Mouse (Mus musculus) stomach, embryonic 16.5 days (tissue): ENCODE results near the gene Ildr2. TPM values are rescaled to one million over a fixed set of nuclear protein-coding genes. Genes with fewer than 3 reads are reported as not detected.
A peak's percentile ranks its signal among the peaks of the same experiment; 100 is the strongest.

Experiments used
- ATAC-seq: fragments of 200-750 bp; cut with Nextera tagmentation; 2 replicates; pipeline ENCODE4 v1.8.0; 2017; ENCODE audit warnings: moderate number of reproducible peaks, moderate TSS enrichment; ENCODE audit not compliant: insufficient read depth, low FRiP score
- H3K27ac ChIP-seq: fragments of 300-500 bp; sonication (generic); 2 replicates; pipeline ENCODE4 v1.5.1; 2014; ENCODE audit warnings: low read length
- H3K27me3 ChIP-seq: fragments of 300-500 bp; sonication (generic); 2 replicates; pipeline ENCODE4 v1.6.1; 2014; ENCODE audit warnings: low read length, control low read depth, mixed read lengths; ENCODE audit not compliant: control insufficient read depth, insufficient read depth
- H3K36me3 ChIP-seq: fragments of 300-500 bp; sonication (generic); 2 replicates; pipeline ENCODE4 v1.6.1; 2014; ENCODE audit warnings: low read length; ENCODE audit not compliant: control insufficient read depth, insufficient read depth
- H3K4me1 ChIP-seq: fragments of 300-500 bp; sonication (generic); 2 replicates; pipeline ENCODE4 v1.6.1; 2014; ENCODE audit warnings: low read length, control low read depth, mixed read lengths; ENCODE audit not compliant: control insufficient read depth, insufficient read depth
- H3K4me2 ChIP-seq: fragments of 300-500 bp; sonication (generic); 2 replicates; pipeline ENCODE4 v1.6.1; 2014; ENCODE audit warnings: low read depth, low read length, mixed read lengths
- H3K4me3 ChIP-seq: fragments of 300-500 bp; sonication (generic); replicated peaks from 2 replicates; pipeline ENCODE4 v1.5.1; 2014; ENCODE audit warnings: mild to moderate bottlenecking, low read length
- H3K9ac ChIP-seq: fragments of 300-500 bp; sonication (generic); 2 replicates; pipeline ENCODE4 v1.6.1; 2014; ENCODE audit warnings: low read length
- H3K9me3 ChIP-seq: fragments of 300-500 bp; sonication (generic); replicated peaks from 2 replicates; pipeline ENCODE4 v1.6.1; 2016; ENCODE audit warnings: low read length, control low read depth; ENCODE audit not compliant: control insufficient read depth
- WGBS: fragments of 180-500 bp; shearing (Covaris S2); extraction: QIAGEN DNeasy Blood & Tissue Kit; methylation state at CpG from one replicate; pipeline ENCODE4 v1.1.7; 2014; 5-methylcytosine and 5-hydroxymethylcytosine counted together
- polyA plus RNA-seq: library from polyadenylated mRNA; unstranded; fragments of >200 nt; fragmentation: Nextera tagmentation; extraction: Ambion mirVana; gene quantifications from 2 replicates; pipeline ENCODE4 v1.2.1, GENCODE M21; 2015

Gene Ildr2
- polyA plus RNA-seq, 1 experiment from 2014 or later: 1.1 TPM

- 84% methylated on average over 1 of the region's 1 CpGs for WGBS
- Histone ChIP-seq H3K9ac (no peak overlapping the region), H3K4me3 (no peak overlapping the region), H3K4me2 (no peak overlapping the region), H3K27ac (no peak overlapping the region), H3K36me3 (no peaks in the 10 kb centered on the region), H3K4me1 (no peaks in the 10 kb centered on the region), H3K9me3 (no peaks in the 10 kb centered on the region), H3K27me3 (no peaks in the 10 kb centered on the region)
- no peak for ATAC-seq
Measured at GRCm38 (mm10) chr1:166342539-166342938, 88.6 kb downstream of the Ildr2 start.

GRCm38 (mm10) chr1:166343586-166343985, 89.6 kb downstream of the Ildr2 start:
- H3K9ac ChIP-seq: no peak overlapping the region
- H3K27me3 ChIP-seq: no peaks in the 10 kb centered on the region
- H3K4me3 ChIP-seq: no peak overlapping the region
- no peak for ATAC-seq
- no peak overlapping the region for H3K4me2 ChIP-seq
- no peaks in the 10 kb centered on the region for H3K4me1 ChIP-seq
- WGBS: 59% methylated on average over 5 of the region's 5 CpGs
- H3K9me3 ChIP-seq: no peaks in the 10 kb centered on the region
- H3K27ac ChIP-seq: no peak overlapping the region
- no peaks in the 10 kb centered on the region for H3K36me3 ChIP-seq

- no peak for ATAC-seq
- 78% methylated on average over 8 of the region's 8 CpGs for WGBS
- Histone ChIP-seq H3K27me3 (no peaks in the 10 kb centered on the region), H3K4me1 (no peaks in the 10 kb centered on the region), H3K27ac (no peak overlapping the region), H3K36me3 (no peaks in the 10 kb centered on the region), H3K9me3 (no peaks in the 10 kb centered on the region), H3K4me2 (no peak overlapping the region), H3K4me3 (no peak overlapping the region), H3K9ac (no peak overlapping the region)
Measured at GRCm38 (mm10) chr1:166344300-166345077, 90.5 kb downstream of the Ildr2 start.

- no peaks in the 10 kb centered on the region for H3K36me3 ChIP-seq
- ATAC-seq: no peak
- no peak overlapping the region for H3K9ac ChIP-seq
- H3K4me3 ChIP-seq: no peak overlapping the region
- H3K4me1 ChIP-seq: no peaks in the 10 kb centered on the region
- no peak overlapping the region for H3K27ac ChIP-seq
- no peaks in the 10 kb centered on the region for H3K9me3 ChIP-seq
- no peaks in the 10 kb centered on the region for H3K27me3 ChIP-seq
- H3K4me2 ChIP-seq: no peak overlapping the region
- 91% methylated on average over 6 of the region's 6 CpGs for WGBS
Measured at GRCm38 (mm10) chr1:166345602-166346001, 91.7 kb downstream of the Ildr2 start.

GRCm38 (mm10) chr1:166346906-166347305, 93.0 kb downstream of the Ildr2 start:
- Histone ChIP-seq H3K27ac (no peak overlapping the region), H3K36me3 (no peaks in the 10 kb centered on the region), H3K4me2 (no peak overlapping the region), H3K27me3 (no peaks in the 10 kb centered on the region), H3K9ac (no peak overlapping the region), H3K4me3 (no peak overlapping the region), H3K4me1 (no peaks in the 10 kb centered on the region), H3K9me3 (no peaks in the 10 kb centered on the region)
- 73% methylated on average over 3 of the region's 3 CpGs for WGBS
- no peak for ATAC-seq

GRCm38 (mm10) chr1:166349341-166349740, 95.4 kb downstream of the Ildr2 start:
- Histone ChIP-seq H3K9ac (no peak overlapping the region), H3K4me3 (no peak overlapping the region)
- 68% methylated on average over 3 of the region's 3 CpGs for WGBS

GRCm38 (mm10) chr1:166349751-166350150, 95.8 kb downstream of the Ildr2 start:
- Histone ChIP-seq H3K4me3 (no peak overlapping the region), H3K4me2 (no peak overlapping the region), H3K9ac (no peak overlapping the region), H3K4me1 (no peaks in the 10 kb centered on the region), H3K27ac (no peak overlapping the region), H3K9me3 (no peaks in the 10 kb centered on the region), H3K36me3 (no peaks in the 10 kb centered on the region), H3K27me3 (no peaks in the 10 kb centered on the region)
- no peak for ATAC-seq
- 80% methylated on average over 11 of the region's 11 CpGs for WGBS

More at GRCm38 (mm10) chr1:166349341-166349740, 95.4 kb downstream of the Ildr2 start:
- ATAC-seq: no peak
- Histone ChIP-seq H3K27me3 (no peaks in the 10 kb centered on the region), H3K4me1 (no peaks in the 10 kb centered on the region), H3K9me3 (no peaks in the 10 kb centered on the region), H3K27ac (no peak overlapping the region), H3K36me3 (no peaks in the 10 kb centered on the region), H3K4me2 (no peak overlapping the region)

- Histone ChIP-seq H3K9ac (no peak overlapping the region), H3K36me3 (no peaks in the 10 kb centered on the region), H3K9me3 (no peaks in the 10 kb centered on the region), H3K27ac (no peak overlapping the region), H3K4me1 (no peaks in the 10 kb centered on the region), H3K4me2 (no peak overlapping the region), H3K4me3 (no peak overlapping the region), H3K27me3 (no peaks in the 10 kb centered on the region)
- peak; percentile 72; the same call in 1 of the 2 replicates for ATAC-seq
- 21% methylated on average over 14 of the region's 14 CpGs for WGBS
Measured at GRCm38 (mm10) chr1:166360157-166360855, 106.4 kb downstream of the Ildr2 start.

GRCm38 (mm10) chr1:166360896-166361295, 107.0 kb downstream of the Ildr2 start:
- Histone ChIP-seq H3K36me3 (no peaks in the 10 kb centered on the region), H3K27me3 (no peaks in the 10 kb centered on the region), H3K4me1 (no peaks in the 10 kb centered on the region), H3K4me3 (no peak overlapping the region), H3K9ac (no peak overlapping the region), H3K27ac (no peak overlapping the region), H3K4me2 (no peak overlapping the region), H3K9me3 (no peaks in the 10 kb centered on the region)
- 69% methylated on average over 5 of the region's 5 CpGs for WGBS
- no peak for ATAC-seq
